Mouse (Mus musculus): ENCODE measurements around the gene Wdr78.
A peak's percentile ranks its signal among the peaks of the same experiment; 100 is the strongest.

Gene Wdr78

DNA sequence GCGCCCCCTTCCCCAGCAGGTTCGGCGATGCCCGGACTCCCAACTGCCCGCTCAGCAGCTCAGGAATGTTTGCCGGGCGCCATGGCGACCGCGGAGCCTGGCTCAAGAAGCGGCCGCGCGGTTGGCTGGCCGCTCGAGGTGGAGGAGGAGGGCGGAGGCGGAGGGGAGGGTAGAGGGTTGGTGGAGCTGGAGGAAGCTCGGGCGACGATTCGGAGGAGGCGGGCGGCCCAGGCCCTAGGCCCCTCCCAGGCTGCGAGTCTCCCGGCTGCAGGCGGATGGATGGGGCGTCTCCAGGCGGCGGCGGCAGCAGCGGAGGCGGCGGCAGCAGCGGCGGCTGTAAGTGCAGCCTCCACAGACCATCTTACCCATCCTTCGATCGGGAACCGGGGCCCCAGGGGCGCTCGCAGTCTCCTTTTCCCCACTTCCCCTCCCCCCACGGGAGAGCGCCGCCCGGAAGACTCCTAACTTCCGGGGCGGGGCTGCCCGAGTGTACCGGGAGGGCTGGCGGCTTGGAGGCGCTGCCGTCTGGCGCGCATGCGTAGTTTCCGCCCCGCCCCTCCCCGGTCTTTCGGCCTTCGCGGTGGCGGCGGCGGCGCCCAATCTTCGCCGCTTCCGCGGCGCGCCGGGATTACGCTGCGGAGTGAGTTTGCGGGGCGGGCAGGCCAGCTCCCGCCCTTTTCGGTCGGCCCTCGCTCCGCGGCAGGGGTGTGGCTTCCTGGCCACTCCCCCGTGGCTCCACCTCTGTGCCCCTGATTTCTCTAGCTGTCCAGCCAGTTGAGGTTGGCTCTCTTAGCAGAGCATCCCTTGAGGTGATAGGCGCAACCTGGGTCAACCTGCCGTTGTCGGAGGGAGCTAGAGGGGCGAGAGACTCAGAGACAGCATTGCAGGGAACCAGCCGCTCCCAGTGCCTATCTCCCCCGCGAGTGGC lies at the start of gene Wdr78, which contains the start of gene Mier1:
Gene Wdr78 (minus strand): TSS at position 372 of the 928 bp plus-strand sequence.
Gene Mier1 (plus strand): TSS at position 207 of the 928 bp plus-strand sequence.
- DNase-seq, result peak; percentile 95

DNA sequence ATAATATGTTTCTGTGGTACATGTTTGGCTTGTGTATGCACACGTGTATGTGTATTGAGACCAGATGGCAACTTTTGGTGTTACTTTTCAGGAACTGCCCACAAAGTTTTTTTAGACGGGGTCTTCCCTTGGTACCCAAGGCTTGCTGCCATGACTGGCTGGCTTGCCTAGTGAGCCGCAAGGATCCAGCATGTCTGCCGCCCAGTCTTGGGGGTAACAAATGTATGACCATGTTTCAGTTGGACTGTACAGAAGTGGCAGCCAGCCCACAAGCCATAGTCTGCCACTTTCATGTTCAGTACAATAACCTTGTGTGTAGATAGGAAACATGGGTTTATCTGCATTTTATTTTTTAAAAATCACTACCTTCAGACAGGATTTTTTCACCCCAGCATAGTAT lies 44.4 kb upstream of the Wdr78 start:
- no peak for DNase-seq

DNA sequence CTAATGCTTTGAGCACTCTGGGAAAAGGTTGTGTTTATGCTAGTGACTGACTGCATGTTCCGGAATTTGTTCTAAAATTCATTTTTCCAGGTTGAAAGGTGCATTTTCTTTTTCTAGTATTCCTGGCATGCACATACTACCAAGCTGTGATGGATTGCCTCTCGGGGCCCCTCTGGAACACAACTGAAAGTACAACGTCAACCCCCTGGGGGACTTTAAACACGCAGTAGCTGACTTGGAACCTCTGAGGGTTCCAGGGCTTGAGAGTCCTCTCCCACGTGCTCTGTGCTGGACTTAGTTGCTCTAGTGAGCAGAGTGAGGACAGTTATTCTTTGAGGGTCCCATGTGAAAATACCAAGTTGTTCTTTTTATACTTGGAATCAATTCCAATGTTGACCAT lies 37.6 kb upstream of the Wdr78 start:
- no peak for DNase-seq

DNA sequence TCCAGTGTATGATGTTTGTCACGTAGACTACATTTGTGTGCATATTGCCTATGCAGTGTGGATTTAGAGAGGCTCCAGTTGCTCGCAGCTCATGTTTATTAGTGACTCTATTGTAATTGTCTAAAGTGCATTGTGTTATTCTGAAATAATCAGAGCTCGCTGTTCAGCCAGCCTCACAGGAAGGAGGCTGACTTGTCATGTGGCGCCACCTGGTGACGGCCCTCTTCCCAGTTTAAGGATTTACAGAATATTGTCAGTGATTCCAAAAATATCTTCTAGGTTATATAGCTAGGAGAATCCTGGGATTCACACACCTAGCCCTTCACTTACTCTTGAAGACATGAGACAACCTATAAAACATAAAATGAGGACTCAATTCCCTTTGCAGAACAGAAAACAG lies 32.0 kb upstream of the Wdr78 start:
- DNase-seq, result peak; percentile 90

DNA sequence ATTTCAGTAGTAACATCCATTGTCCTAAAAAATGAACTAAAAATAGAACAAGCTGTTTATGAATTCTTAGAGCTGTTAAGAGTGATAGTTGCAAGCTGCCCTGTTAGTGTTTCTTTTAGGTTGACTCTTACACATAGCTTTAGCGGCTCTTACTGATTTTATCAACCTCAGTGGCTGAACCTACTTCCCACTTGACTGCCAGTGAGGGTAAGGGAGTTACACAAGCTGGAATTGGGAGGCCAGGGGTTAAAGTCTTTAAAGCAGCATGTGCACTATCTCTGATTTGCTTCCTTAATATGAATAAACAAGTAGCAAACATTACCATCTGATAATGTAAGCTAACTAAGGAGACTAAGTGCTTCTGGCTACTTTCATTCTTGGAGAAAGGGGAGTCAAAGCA lies 22.6 kb upstream of the Wdr78 start:
- DNase-seq, result no peak

DNA sequence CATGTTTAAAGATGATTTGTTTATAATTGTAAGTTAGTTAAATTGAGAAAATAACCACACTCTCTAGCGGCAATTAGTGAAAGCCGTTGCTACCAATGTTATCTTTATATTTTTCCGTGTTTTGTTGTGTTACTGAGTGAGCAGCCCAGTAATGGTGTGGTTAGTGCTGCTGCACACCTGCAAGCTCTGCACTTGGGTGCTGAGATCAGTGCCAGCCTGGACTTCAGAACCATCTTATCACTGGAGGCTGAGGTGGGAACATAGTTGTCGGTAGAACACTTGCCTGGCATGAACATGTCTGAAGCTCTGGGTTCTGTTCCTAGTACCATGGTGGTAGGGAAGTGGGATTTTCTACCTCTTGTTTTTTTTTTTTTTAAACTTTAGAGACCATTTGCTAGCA lies 12.2 kb upstream of the Wdr78 start:
- no peak for DNase-seq

DNA sequence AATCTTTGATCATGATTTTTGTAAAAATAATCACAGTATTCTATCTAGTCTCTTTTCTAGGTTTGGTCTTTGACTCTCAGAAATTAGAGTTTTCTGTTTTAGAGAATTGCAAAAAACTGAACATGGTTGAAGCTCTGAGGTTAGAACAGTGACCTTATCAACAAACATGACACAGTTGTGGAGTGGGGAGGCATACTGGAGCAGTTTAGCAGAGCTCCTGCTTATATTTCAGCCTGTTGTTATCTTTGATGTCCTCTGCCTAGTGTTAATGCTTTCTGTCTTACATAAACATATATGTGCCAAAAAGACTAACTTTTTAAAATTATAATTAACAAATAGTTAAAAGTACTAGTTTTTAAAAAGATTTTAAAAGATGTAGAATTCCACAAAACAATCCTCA lies 9.3 kb upstream of the Wdr78 start:
- DNase-seq, result no peak

DNA sequence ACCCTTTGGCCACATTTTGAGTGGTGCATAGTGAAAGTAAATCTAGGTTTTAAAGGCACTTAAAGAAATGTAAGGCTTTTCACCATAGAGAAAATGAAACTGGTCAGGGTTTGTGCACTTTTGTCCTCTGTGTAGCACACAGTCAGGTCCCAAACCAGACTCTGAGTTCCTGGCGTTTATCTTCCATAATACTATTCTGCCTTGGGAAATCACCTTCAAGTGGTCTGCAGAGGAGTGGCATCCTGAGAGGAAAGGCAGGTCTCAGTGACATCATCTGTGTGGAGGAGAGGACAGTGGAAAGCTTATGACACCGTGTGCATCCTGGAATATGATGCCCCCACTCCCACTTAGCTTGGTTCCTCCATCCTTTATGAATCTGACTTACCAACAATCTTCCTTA lies 8.7 kb upstream of the Wdr78 start:
- no peak for DNase-seq

DNA sequence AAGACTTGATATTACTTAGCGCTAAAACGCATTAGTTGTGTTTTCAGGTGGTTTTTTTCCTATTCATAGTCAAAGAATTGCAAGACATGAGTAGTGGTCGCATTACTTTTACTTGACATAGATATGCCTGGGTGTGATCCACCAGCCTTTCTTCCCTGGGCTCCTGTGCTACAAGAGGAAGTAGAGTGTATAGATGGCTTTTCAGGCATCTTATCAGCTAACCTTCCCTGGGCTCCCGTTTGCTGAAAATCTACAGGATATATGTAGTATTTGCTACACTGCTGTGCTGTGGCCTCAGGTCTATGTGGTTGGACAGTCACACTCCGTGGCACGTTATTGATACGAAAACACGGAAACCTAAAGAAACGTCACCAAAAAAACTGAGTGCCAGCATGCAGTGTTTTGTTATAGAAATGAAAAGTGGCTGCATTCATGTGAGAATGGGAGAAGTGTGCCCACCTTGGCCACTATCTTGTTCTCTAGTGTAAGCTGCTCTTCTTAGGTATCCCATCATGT lies 6.6 kb upstream of the Wdr78 start:
- no peak for DNase-seq

DNA sequence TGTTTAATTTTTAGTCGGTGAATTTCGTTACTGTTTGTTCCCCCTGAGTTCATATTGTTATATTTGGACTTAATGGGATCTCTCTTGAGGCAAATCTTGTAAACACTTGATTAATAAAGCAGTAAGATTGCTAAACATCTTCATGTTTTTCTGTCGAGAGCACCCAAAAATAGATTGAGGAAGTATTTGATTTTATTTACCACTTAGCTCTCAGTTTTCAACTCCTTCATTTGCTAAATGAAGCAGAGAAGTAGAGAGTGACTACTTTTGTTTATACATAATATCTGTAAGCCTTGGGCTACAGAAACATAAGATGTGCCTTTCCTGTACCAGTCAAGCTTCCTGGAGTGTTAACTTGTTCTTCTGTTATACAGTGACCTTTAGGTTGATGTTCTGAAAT lies 6.0 kb upstream of the Wdr78 start:
- DNase-seq, result no peak

DNA sequence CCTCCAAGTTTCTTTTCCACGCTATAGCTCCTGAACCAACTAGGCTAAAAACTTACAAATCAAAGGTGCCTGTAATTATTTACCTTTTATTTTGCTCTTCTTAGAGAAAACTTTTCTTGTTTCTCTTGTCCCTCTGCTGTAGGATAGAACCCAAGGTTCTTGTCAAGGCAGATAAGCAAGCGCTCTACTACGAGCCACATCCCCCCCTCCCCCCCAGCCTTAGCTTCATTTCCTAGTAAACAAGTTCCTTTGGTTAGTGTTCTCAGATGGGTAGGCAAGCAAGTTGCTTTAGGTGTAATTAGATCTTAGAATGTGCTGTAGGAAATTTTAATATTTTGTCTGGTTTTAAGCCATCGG lies 5.7 kb upstream of the Wdr78 start:
- no peak for DNase-seq

DNA sequence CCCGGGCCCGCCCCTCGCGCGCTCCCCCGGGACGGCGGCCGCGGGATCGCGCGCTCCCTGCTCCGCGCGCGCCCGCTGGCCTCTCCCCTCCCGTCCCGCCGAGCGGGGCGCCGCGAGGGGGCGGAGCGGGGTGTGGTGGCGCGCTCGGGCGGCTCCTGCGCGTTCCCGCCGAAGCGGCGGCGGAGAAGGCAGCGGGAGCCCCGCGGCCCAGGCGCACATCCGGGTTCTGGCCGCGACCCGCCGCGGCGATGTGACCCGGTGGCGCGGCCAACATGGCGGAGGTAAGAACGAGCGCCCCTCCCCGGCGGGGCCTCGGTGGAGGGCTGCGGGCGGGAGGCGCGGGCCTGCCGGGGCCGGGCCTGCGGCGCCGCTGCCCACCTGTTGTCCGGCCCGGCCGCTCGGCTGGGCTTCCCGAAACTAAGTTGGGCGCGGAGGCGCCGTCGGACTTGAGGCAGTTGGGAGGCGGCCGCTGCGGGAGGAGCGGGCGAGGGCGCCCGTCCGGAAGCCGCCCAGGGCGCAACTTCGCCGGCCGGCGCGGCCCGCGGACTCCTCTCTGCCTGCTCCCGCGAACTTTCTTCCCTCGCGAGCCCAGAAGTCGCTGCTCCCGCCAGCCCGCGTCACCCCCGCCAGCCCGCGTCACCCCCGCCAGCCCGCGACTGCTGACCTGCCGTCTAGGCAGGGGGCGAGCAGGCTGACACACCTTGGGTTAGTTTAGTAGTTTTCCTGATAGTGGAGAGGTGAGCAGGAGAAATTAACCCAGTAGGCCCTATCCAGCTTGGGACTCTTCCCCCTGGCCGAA lies 5.1 kb upstream of the Wdr78 start:
- peak; percentile 86 for DNase-seq

DNA sequence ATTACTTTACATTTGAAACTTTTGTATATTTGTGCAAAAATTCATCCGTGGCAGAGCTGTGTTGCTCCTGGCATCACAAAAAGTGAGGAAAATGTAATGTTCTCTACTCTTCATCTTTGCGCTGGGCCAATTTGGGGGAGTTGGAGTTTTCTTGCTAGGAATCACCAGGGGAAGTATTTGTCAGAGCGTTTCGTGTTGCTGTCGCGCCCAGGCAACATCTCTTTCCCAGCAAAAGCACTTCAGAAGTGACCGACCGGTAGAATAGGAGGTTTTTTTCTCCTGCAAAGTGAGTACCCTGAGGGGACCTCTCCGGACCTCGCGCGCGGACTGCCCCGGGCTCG lies 4.5 kb upstream of the Wdr78 start:
- no peak for DNase-seq

DNA sequence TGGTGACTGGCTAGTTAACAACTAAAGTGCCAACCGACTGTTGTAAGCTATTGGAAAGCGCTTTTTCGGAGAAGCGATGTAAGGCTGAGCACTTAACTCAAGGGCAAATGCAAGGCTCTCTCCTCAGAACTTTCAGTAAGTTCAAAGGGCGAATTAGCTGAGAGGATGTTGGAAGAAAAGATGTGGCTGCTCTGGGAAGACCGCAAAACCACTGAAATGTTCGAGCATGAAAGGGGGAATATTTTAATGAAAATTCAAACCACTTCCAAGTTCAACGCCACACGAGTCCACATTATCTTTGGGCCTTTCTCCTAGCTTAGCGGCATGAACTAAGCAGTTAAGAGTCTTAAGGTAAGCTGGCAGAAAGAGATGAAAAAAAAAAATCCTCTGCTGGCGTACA lies 953 bp downstream of the Wdr78 start:
- no peak for DNase-seq

DNA sequence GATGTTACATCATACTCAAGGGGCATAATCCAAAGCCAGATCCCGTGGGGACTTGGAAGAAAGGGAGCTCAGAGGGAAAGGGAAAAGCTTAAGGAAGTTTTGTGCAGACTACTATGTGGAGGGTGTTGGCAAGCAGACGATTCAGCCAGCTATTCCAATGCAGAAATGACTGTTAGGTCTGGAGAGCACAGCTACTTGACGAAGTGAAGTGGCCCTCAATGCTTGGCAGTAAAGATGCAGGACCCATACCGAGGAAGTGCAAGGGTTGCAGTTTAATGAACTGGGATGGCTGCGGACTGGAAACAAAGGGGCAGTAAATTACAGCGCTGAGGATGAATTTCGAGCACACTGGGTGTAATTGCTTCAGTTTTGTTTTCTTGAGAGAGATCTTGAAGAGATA lies 1.7 kb downstream of the Wdr78 start:
- DNase-seq, result peak; percentile 64

DNA sequence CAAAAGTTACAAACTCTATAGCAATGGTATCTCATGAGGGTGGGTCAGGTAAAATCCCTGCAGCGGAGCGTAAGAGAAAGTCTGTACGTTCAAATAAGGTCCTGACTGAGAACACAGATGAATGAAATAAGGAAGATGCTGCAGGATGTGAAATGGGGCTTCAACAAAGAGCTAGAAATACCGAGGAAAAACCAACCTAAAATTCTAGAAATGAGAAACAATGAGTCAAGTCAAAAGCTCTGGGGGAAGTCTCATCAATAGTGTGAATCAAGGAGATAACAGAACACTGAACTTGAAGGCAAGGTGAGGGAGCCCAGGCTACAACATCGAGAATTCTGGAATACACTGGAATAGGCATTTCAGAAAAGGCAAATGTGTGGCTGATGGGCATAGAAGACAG lies 15.8 kb downstream of the Wdr78 start:
- DNase-seq, result no peak

DNA sequence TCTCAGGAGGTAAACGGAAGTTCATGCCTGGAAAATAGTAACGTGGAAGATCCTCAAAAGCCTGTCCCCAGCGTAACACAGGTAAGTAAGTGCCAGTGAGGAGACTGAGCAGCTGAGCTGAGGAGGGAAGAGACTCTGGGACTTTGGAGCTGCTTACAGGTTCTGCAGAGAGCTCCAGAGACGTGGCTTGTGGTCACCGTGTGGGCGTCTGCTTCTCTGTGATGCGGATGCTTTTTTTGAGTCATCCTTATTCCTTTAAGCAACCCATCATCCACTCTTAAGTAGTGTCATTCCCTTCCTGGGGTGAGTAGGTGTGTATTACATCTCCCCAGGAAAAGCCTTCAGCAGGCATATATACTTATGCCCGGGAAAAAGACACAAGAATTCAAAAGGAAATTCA lies 18.4 kb downstream of the Wdr78 start:
- DNase-seq, result no peak

DNA sequence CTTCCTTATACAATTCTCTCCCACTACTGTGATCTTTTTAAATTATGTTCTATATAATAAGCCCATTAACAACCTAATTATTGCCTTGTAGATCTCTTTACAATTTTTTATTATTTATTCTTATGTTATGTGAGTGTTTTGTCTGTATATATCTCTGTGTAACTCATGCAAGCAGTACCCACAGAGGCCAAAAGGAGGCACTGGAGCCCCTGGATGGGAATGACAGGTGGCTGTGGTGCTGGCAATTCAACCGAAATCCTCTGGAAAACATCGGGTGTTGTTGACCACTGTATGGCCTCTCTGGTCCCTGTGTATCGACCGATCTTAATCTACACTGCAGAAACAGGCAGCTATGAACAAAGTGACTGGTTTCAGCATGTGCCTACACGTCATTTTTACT lies 29.1 kb downstream of the Wdr78 start:
- no peak for DNase-seq

DNA sequence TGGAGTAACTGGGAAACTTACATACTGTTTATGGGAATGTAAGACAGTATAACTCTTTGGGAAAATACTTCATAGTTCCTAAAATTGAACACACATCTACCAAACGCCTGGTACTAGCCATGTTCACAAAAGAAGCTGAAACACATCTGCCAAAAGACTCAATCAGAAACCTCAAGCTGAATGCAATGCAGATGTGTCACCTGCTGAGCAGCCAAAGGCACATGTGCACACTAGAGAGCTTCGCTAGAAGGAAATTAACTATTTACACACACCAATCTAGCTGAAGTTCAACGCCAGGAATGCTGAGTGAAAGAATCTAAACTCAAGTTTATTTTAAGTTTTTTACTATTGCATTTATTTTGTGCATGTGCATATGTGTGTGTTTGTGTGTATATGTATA lies 43.7 kb downstream of the Wdr78 start:
- DNase-seq, result no peak

DNA sequence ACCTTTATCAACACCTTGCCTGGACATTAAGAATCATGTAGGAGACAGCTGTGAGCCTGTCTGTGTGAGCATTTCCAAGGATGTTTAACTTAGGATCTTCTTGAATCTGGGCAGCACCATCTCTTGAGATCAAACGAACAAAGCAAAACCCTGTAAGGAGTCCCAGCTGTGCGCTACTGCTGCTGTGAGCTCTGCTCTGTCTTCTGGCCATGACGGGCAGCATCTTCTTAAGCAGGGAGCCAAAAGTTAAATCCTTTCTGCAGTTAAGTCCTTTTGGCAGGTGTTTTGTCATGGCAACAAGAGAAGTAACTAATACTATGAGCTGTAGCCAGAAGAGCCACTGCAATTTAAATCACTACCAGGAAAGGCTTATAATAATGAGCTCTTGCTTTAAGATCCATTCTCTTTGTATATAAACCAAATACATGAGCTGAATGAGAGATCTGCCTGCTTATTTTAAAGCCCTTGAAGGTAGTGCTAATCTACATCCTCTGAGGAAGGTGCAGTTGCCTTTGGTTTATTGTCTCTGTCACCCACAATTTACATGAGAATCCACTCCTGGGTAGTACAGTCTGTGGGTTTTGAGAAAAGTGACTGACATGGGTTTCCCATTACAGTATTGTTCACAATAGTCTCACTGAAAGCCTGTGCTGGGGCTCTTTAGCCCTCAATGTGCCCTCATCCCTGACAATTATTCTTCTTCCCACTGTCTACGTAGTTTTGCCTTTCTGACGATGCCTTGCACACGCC lies 46.3 kb downstream of the Wdr78 start:
- no peak for DNase-seq

DNA sequence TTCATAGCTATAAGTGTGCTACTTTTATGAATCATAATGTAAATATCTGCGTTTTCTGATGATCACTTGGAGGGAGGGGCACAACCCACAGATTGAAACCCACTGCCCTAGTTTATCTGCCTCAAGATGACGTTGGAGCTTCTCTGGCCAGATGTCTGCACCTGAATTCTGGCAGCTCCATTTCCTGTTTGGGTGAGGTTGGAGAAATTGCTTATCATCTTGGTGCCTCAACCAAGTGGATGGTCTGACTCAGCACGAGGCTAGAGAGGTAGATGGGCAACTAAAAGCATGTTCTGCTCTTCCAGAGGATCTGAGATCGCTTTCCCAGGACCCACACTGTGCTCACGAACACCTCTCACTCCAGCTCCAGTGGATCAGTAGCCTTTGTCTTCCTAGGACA lies 49.4 kb downstream of the Wdr78 start:
- no peak for DNase-seq

DNA sequence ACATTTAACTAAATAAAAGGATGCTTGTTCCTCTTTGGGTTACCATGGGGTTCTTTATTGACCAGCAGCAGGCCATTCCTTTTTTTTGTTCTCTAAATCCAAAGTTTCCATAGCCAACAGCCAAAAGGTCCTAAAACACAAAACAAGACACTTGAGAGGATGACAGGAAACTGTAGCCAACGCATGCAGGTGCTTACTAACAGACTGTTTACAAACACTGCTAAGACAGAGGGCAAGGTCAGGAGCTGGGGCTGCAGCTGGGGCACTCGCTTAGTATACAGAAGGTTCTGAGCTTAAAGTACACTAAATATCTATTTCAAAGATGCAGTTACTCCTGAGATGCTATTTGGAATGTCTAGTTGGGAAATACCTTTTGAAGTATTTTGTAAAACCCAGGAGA lies 49.9 kb downstream of the Wdr78 start:
- DNase-seq, result no peak

DNA sequence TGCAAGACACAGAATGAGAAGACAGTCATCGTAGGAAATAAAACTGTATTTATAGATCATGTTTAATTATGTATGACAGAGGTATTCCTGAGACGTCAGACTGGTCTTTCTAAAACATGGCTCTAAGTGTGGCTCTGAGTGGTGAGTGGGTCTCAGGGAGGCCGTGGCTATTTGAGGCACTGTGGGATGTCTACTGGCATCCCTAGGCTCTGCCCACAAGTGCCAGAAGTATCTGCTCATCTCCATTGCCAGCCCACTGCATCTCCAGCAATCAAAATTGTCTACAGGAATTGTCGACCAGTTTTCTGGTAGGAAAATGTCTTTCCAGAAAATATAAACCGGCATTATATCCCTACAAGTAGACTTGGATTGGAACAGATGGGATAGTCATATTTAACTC lies 57.4 kb downstream of the Wdr78 start:
- DNase-seq, result no peak

Measured in lung, postnatal 14 days (tissue).